Mouse (Mus musculus): Measurements from ENCODE around the gene Aar2. TPM values are rescaled to one million over a fixed set of nuclear protein-coding genes. Genes with fewer than 3 reads are reported as not detected.
A peak's percentile ranks its signal among the peaks of the same experiment; 100 is the strongest.

Gene Aar2
- total RNA-seq, 4 experiments from 2014 or later, result 35.7 to 39.3 (median 37.2) TPM

DNA sequence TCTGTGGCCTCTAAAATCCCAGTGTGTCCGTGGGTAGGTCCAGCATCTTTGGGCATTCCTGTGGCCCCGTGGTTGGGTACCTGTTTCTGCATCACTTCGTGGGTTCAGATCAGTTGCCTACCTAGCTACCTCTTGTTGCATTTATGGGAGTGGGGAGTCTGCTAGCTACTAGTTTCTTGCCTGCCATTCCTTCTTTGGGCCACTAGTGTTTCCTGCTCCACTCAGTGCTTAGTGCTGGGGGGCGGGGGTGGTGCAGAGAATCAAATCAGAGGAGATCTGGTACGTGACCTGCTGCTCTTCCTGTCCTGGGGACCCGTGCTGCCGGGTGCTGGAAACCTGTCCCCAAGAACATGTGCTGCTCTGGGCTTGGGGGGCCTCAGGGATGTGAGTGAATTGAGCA, 69.1 kb downstream of the Aar2 start:
- DNase-seq (ENCODE audit: low spot score in 2 of 2), result no peak

DNA sequence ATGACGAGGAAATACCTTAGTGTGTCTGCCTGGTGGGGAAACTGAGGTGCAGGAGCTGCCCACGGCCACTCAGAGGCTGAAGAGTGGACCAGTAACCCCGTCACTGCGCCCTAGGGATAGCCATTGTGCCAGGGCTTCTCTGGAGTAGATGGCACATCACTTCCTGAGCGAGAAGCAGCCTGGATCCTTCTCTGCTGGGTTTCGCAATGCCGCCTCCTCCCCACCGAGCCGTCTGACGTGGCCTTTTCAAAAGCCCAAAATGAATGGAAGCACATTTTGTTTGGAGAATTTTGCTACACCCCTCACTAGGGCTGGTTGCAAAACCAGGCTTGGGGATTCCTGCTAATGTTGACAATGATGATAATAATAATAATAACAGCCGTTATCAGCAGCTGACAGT, 70.2 kb downstream of the Aar2 start:
- peak; percentile 68 to 73 for DNase-seq (ENCODE audit: low spot score in 2 of 2)

Other genes with a start within 250 kb of the Aar2 start
- 1 to 10 TPM; 4.8 to 7.1 (median 6.8) TPM for gene Cnbd2, start 235.3 kb upstream of the Aar2 start, total RNA-seq (2022)
- 10 to 100 TPM; 59.9 to 80.3 (median 72.3) TPM for gene Scand1, start 234.9 kb upstream of the Aar2 start, total RNA-seq (2022)
- gene Epb41l1, start 126.7 kb upstream of the Aar2 start, total RNA-seq (2022), result 100 to 1,000 TPM; 322 to 352 (median 336) TPM
- 100 to 1,000 TPM; 180 to 193 (median 189) TPM for gene Dlgap4, start 66.1 kb downstream of the Aar2 start, total RNA-seq (2022)
- gene Myl9, start 227.8 kb downstream of the Aar2 start, total RNA-seq (2022), result 10 to 100 TPM; 10.4 to 22.0 (median 16.4) TPM

All from layer of hippocampus, adult 8-10 months (tissue).